ENCODE assay signal across 8 mouse cellular contexts in the genomic region with DNA sequence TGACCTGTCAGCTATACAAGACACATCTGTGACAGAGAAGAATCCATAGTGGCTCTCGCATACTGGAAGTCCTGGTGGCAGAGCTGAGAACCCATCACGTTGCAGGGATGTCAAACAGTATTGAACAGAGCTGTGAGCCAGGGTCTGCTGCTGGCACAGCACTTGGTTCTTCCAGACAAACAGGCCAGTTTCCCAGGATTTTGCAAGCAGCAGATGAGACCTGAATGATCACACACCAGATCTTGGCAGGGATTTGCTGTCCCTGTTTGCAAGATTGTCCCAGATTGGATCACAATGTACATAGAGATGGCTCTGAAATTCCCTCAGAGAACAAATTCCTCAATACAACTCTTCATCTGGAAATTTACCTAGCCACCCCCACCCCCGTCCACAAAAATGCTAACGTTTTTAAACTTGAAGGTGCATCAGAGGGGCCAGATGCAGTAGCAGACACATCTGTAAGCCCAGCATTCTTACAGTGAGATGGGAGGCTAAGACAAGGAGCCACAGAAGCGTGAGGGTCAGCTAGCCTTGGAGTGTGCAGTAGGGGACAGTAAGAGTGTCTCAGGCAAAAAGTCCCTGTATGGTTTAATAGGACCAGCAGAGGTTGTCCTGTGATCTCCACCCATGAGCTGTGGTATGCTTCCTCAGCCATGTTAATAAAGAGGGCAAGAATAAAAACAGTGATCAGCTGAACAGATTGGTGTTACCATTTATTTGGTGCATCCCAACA.
DNase-seq lines count a peak whose midpoint lies in the region; ATAC-seq and TF ChIP-seq lines count a peak whose summit lies in the region.

No protein-coding gene starts in this region.

- no peak for TF ChIP-seq CTCF in cerebellum, adult 2 months (IDR thresholded peaks at IDR 0.05; ENCODE audit: borderline replicate concordance, insufficient read depth, low read depth, low read length)
- no peak for TF ChIP-seq CTCF in lung, embryonic 14.5 days (IDR thresholded peaks at IDR 0.05; ENCODE audit: low read depth)

- no peaks in the 10 kb centered on the region; the same call in 1 of the 2 replicates for H3K4me1 ChIP-seq in cerebellum, adult 2 months (ENCODE audit: control insufficient read depth, insufficient read depth, low read length)
- H3K4me1 ChIP-seq in lung, embryonic 14.5 days (ENCODE audit: insufficient read depth): peaks cover 25% of the 10 kb centered on the region
- peaks cover 16% of the 10 kb centered on the region for H3K4me1 ChIP-seq in hindbrain, embryonic 16.5 days (ENCODE audit: control insufficient read depth, insufficient read depth, low read depth, low read length)

- no peaks in the 10 kb centered on the region for H3K36me3 ChIP-seq in lung, embryonic 14.5 days (ENCODE audit: insufficient read depth)
- H3K36me3 ChIP-seq in hindbrain, embryonic 16.5 days (ENCODE audit: control insufficient read depth, insufficient read depth, low read length): no peaks in the 10 kb centered on the region
- H3K36me3 ChIP-seq in myocyte (ENCODE audit: control insufficient read depth, insufficient read depth): no peaks in the 10 kb centered on the region

- peak; percentile 7 to 12 for DNase-seq in cerebellum, adult 2 months
- DNase-seq in cerebellum, adult 11-12 months: no peak
- DNase-seq in lung, embryonic 14.5 days: peak; percentile 28
- no peak for DNase-seq in lung, adult 18-20 months
- DNase-seq in gastrocnemius, postnatal 10 days: no peak
- no peak for DNase-seq in retina, embryonic 14.5 days (ENCODE audit: low spot score)

- no peak overlapping the region; the same call in 1 of the 2 replicates for H3K27ac ChIP-seq in cerebellum, adult 2 months (ENCODE audit: insufficient read depth, low read length)
- no peak overlapping the region for H3K27ac ChIP-seq in lung, embryonic 14.5 days (ENCODE audit: low read depth)
- peak overlapping the region; percentile 67 for H3K27ac ChIP-seq in hindbrain, embryonic 16.5 days (ENCODE audit: low read depth, low read length)

- no peak for TF ChIP-seq POLR2A in cerebellum, adult 2 months (IDR thresholded peaks at IDR 0.05; ENCODE audit: borderline replicate concordance, insufficient read depth, low read length)
- TF ChIP-seq POLR2A in myocyte (IDR thresholded peaks at IDR 0.05; ENCODE audit: insufficient read length, low read depth): no peak

- ATAC-seq in lung, embryonic 14.5 days (ENCODE audit: insufficient read depth): 0 out of 2 replicates have a peak, but pooled peaks have one; percentile 12
- peak; percentile 53 for ATAC-seq in hindbrain, embryonic 16.5 days

- no peak overlapping the region for H3K4me3 ChIP-seq in cerebellum, adult 2 months (replicated peaks; ENCODE audit: insufficient read depth, low read depth, low read length)
- no peak overlapping the region for H3K4me3 ChIP-seq in lung, embryonic 14.5 days (ENCODE audit: low read depth, low read length)
- no peak overlapping the region for H3K4me3 ChIP-seq in hindbrain, embryonic 16.5 days (ENCODE audit: low read length)
- H3K4me3 ChIP-seq in myocyte: no peak overlapping the region

- no peaks in the 10 kb centered on the region for H3K9me3 ChIP-seq in lung, embryonic 14.5 days (ENCODE audit: low read depth, low read length)
- no peaks in the 10 kb centered on the region; the same call in 1 of the 2 replicates for H3K9me3 ChIP-seq in hindbrain, embryonic 16.5 days (ENCODE audit: control insufficient read depth, low read length)

- WGBS in cerebellum, adult 2 months: 45% methylated on average over 5 of the region's 5 CpGs
- WGBS in lung, embryonic 14.5 days: 47% methylated on average over 5 of the region's 5 CpGs
- 66% methylated on average over 5 of the region's 5 CpGs for WGBS in hindbrain, embryonic 16.5 days

- no peak overlapping the region for H3ac ChIP-seq in myocyte (ENCODE audit: control insufficient read depth, insufficient read length)

- H3K27me3 ChIP-seq in cerebellum, adult 2 months (ENCODE audit: control insufficient read depth, insufficient read depth, low read length): no peaks in the 10 kb centered on the region
- no peaks in the 10 kb centered on the region for H3K27me3 ChIP-seq in lung, embryonic 14.5 days (ENCODE audit: insufficient read depth, low read length)
- no peaks in the 10 kb centered on the region for H3K27me3 ChIP-seq in hindbrain, embryonic 16.5 days (replicated peaks; ENCODE audit: control insufficient read depth, insufficient read depth, low read length)
- no peaks in the 10 kb centered on the region for H3K27me3 ChIP-seq in myocyte (ENCODE audit: control insufficient read depth, insufficient read depth, insufficient read length)

- H3K79me2 ChIP-seq in myocyte (ENCODE audit: control insufficient read depth, insufficient read depth): no peaks in the 10 kb centered on the region

- H3K4me2 ChIP-seq in lung, embryonic 14.5 days: peak overlapping the region; percentile 26; the same call in 1 of the 2 replicates
- H3K4me2 ChIP-seq in hindbrain, embryonic 16.5 days (ENCODE audit: low read length): peak overlapping the region; percentile 44
- H3K4me2 ChIP-seq in myocyte (ENCODE audit: low read depth): peak overlapping the region; percentile 51

- no peak overlapping the region for H3K9ac ChIP-seq in lung, embryonic 14.5 days
- H3K9ac ChIP-seq in hindbrain, embryonic 16.5 days (ENCODE audit: low read depth, low read length): 0 out of 2 replicates have a peak overlapping the region, but pooled peaks have one; percentile 15

TF ChIP-seq in myocyte, 11 proteins besides CTCF, POLR2A, EP300 and RAD21:
- TF ChIP-seq CEBPB (IDR thresholded peaks at IDR 0.05; ENCODE audit: insufficient read depth, poor library complexity, severe bottlenecking): no peak
- no peak for TF ChIP-seq POLR2AphosphoS2 (IDR thresholded peaks at IDR 0.05; ENCODE audit: insufficient read length, low read depth)
- no peak for TF ChIP-seq MYOD1 (IDR thresholded peaks at IDR 0.05; ENCODE audit: control insufficient read depth in 1 of 3, insufficient read length in 2 of 3, low read depth in 2 of 3)
- no peak for TF ChIP-seq REST (IDR thresholded peaks at IDR 0.05; ENCODE audit: insufficient read depth, insufficient read length)
- no peak for TF ChIP-seq MAX (IDR thresholded peaks at IDR 0.05; ENCODE audit: low read depth)
- no peak for TF ChIP-seq TCF12 (IDR thresholded peaks at IDR 0.05; ENCODE audit: insufficient read depth, poor library complexity, severe bottlenecking)

Comparison
In these comparisons a context has a peak if more than half of its experiments do, and no peak if none do; other contexts are left out.
1. DNase-seq: peak in cerebellum, adult 2 months (2 of 2) and lung, embryonic 14.5 days (single experiment); none in cerebellum, adult 11-12 months (single experiment), lung, adult 18-20 months (0 of 2), gastrocnemius, postnatal 10 days (single experiment) and retina, embryonic 14.5 days (single experiment).
2. Peak in every context shown above with its lines, with median percentiles within 50 percentile points of each other: H3K4me2 ChIP-seq.